Mouse (Mus musculus): ENCODE measurements around the gene Lhfpl5. TPM values are rescaled to one million over a fixed set of nuclear protein-coding genes. Genes with fewer than 3 reads are reported as not detected.

The Lhfpl5 gene
- polyA plus RNA-seq, 1 experiment: 0.24 TPM

- peaks cover 27% of the 10 kb centered on the region for H3K36me3 ChIP-seq (ENCODE audit: control insufficient read depth, insufficient read depth, low read length)
- H3K4me3 ChIP-seq (ENCODE audit: control insufficient read depth, insufficient read depth, low read length): no peak overlapping the region
- TF ChIP-seq POLR2A (IDR thresholded peaks at IDR 0.05; ENCODE audit: control insufficient read depth, extremely low read depth, insufficient read depth, low read length, poor library complexity): no peak
- H3K27ac ChIP-seq (ENCODE audit: control insufficient read depth, insufficient read depth, low read length): no peak overlapping the region
- no peaks in the 10 kb centered on the region for H3K27me3 ChIP-seq (ENCODE audit: control insufficient read depth, insufficient read depth, low read length)
- 95% methylated on average over 3 of the region's 3 CpGs for WGBS
- no peaks in the 10 kb centered on the region for H3K4me1 ChIP-seq (replicated peaks; ENCODE audit: control insufficient read depth, insufficient read depth, low read length)
- DNase-seq: no peak
Observed at GRCm38 (mm10) chr17:28586509-28586908, 11.1 kb downstream of the Lhfpl5 start.

- 80% methylated on average over 2 of the region's 2 CpGs for WGBS
- Histone ChIP-seq H3K4me3 (ENCODE audit: control insufficient read depth, insufficient read depth, low read length) (no peak overlapping the region), H3K27ac (ENCODE audit: control insufficient read depth, insufficient read depth, low read length) (no peak overlapping the region), H3K36me3 (ENCODE audit: control insufficient read depth, insufficient read depth, low read length) (peaks cover 47% of the 10 kb centered on the region), H3K27me3 (ENCODE audit: control insufficient read depth, insufficient read depth, low read length) (no peaks in the 10 kb centered on the region), H3K4me1 (replicated peaks; ENCODE audit: control insufficient read depth, insufficient read depth, low read length) (no peaks in the 10 kb centered on the region)
- no peak for DNase-seq
- no peak for TF ChIP-seq POLR2A (IDR thresholded peaks at IDR 0.05; ENCODE audit: control insufficient read depth, extremely low read depth, insufficient read depth, low read length, poor library complexity)
- TF ChIP-seq CTCF (IDR thresholded peaks at IDR 0.05; ENCODE audit: borderline replicate concordance, control insufficient read depth, extremely low read depth, insufficient read depth, low read length, poor library complexity): no peak
Observed at GRCm38 (mm10) chr17:28588591-28588990, 13.2 kb downstream of the Lhfpl5 start.

GRCm38 (mm10) chr17:28590596-28590995 is 15.2 kb downstream of the Lhfpl5 start:
- WGBS: 75% methylated on average over 3 of the region's 3 CpGs
- DNase-seq: no peak
- Histone ChIP-seq H3K4me1 (replicated peaks; ENCODE audit: control insufficient read depth, insufficient read depth, low read length) (no peaks in the 10 kb centered on the region), H3K36me3 (ENCODE audit: control insufficient read depth, insufficient read depth, low read length) (peaks cover 50% of the 10 kb centered on the region), H3K27me3 (ENCODE audit: control insufficient read depth, insufficient read depth, low read length) (no peaks in the 10 kb centered on the region), H3K27ac (ENCODE audit: control insufficient read depth, insufficient read depth, low read length) (no peak overlapping the region), H3K4me3 (ENCODE audit: control insufficient read depth, insufficient read depth, low read length) (no peak overlapping the region)
- TF ChIP-seq CTCF (IDR thresholded peaks at IDR 0.05; ENCODE audit: borderline replicate concordance, control insufficient read depth, extremely low read depth, insufficient read depth, low read length, poor library complexity): no peak
- TF ChIP-seq POLR2A (IDR thresholded peaks at IDR 0.05; ENCODE audit: control insufficient read depth, extremely low read depth, insufficient read depth, low read length, poor library complexity): no peak

- no peaks in the 10 kb centered on the region for H3K27me3 ChIP-seq (ENCODE audit: control insufficient read depth, insufficient read depth, low read length)
- DNase-seq: no peak
- H3K27ac ChIP-seq (ENCODE audit: control insufficient read depth, insufficient read depth, low read length): no peak overlapping the region
- no peaks in the 10 kb centered on the region for H3K4me1 ChIP-seq (replicated peaks; ENCODE audit: control insufficient read depth, insufficient read depth, low read length)
- H3K4me3 ChIP-seq (ENCODE audit: control insufficient read depth, insufficient read depth, low read length): no peak overlapping the region
- H3K36me3 ChIP-seq (ENCODE audit: control insufficient read depth, insufficient read depth, low read length): peaks cover 59% of the 10 kb centered on the region
- WGBS: 77% methylated on average over 5 of the region's 5 CpGs
- no peak for TF ChIP-seq CTCF (IDR thresholded peaks at IDR 0.05; ENCODE audit: borderline replicate concordance, control insufficient read depth, extremely low read depth, insufficient read depth, low read length, poor library complexity)
- TF ChIP-seq POLR2A (IDR thresholded peaks at IDR 0.05; ENCODE audit: control insufficient read depth, extremely low read depth, insufficient read depth, low read length, poor library complexity): no peak
Observed at GRCm38 (mm10) chr17:28591476-28591875, 16.0 kb downstream of the Lhfpl5 start.

- Histone ChIP-seq H3K36me3 (ENCODE audit: control insufficient read depth, insufficient read depth, low read length) (peaks cover 64% of the 10 kb centered on the region), H3K27ac (ENCODE audit: control insufficient read depth, insufficient read depth, low read length) (no peak overlapping the region), H3K4me1 (replicated peaks; ENCODE audit: control insufficient read depth, insufficient read depth, low read length) (no peaks in the 10 kb centered on the region), H3K4me3 (ENCODE audit: control insufficient read depth, insufficient read depth, low read length) (no peak overlapping the region), H3K27me3 (ENCODE audit: control insufficient read depth, insufficient read depth, low read length) (no peaks in the 10 kb centered on the region)
- WGBS: 19% methylated on average over 4 of the region's 4 CpGs
- DNase-seq: peak; percentile 78
- TF ChIP-seq CTCF (IDR thresholded peaks at IDR 0.05; ENCODE audit: borderline replicate concordance, control insufficient read depth, extremely low read depth, insufficient read depth, low read length, poor library complexity) (peak; percentile 92), POLR2A (IDR thresholded peaks at IDR 0.05; ENCODE audit: control insufficient read depth, extremely low read depth, insufficient read depth, low read length, poor library complexity) (no peak)
Observed at GRCm38 (mm10) chr17:28592998-28593397, 17.6 kb downstream of the Lhfpl5 start.

- no peaks in the 10 kb centered on the region for H3K4me1 ChIP-seq (replicated peaks; ENCODE audit: control insufficient read depth, insufficient read depth, low read length)
- 89% methylated on average over 4 of the region's 4 CpGs for WGBS
- TF ChIP-seq POLR2A (IDR thresholded peaks at IDR 0.05; ENCODE audit: control insufficient read depth, extremely low read depth, insufficient read depth, low read length, poor library complexity) (no peak), CTCF (IDR thresholded peaks at IDR 0.05; ENCODE audit: borderline replicate concordance, control insufficient read depth, extremely low read depth, insufficient read depth, low read length, poor library complexity) (no peak)
- H3K36me3 ChIP-seq (ENCODE audit: control insufficient read depth, insufficient read depth, low read length): peaks cover 67% of the 10 kb centered on the region
- no peaks in the 10 kb centered on the region for H3K27me3 ChIP-seq (ENCODE audit: control insufficient read depth, insufficient read depth, low read length)
- DNase-seq: no peak
- no peak overlapping the region for H3K4me3 ChIP-seq (ENCODE audit: control insufficient read depth, insufficient read depth, low read length)
- no peak overlapping the region for H3K27ac ChIP-seq (ENCODE audit: control insufficient read depth, insufficient read depth, low read length)
Observed at GRCm38 (mm10) chr17:28593965-28594364, 18.5 kb downstream of the Lhfpl5 start.

GRCm38 (mm10) chr17:28600780-28601179 is 25.3 kb downstream of the Lhfpl5 start:
- Histone ChIP-seq H3K36me3 (ENCODE audit: control insufficient read depth, insufficient read depth, low read length) (peaks cover 74% of the 10 kb centered on the region), H3K4me1 (replicated peaks; ENCODE audit: control insufficient read depth, insufficient read depth, low read length) (no peaks in the 10 kb centered on the region), H3K27ac (ENCODE audit: control insufficient read depth, insufficient read depth, low read length) (no peak overlapping the region), H3K4me3 (ENCODE audit: control insufficient read depth, insufficient read depth, low read length) (no peak overlapping the region), H3K27me3 (ENCODE audit: control insufficient read depth, insufficient read depth, low read length) (no peaks in the 10 kb centered on the region)
- WGBS: 96% methylated on average over 5 of the region's 5 CpGs
- no peak for TF ChIP-seq POLR2A (IDR thresholded peaks at IDR 0.05; ENCODE audit: control insufficient read depth, extremely low read depth, insufficient read depth, low read length, poor library complexity)
- TF ChIP-seq CTCF (IDR thresholded peaks at IDR 0.05; ENCODE audit: borderline replicate concordance, control insufficient read depth, extremely low read depth, insufficient read depth, low read length, poor library complexity): no peak
- no peak for DNase-seq

All from thymus, adult 2 months (tissue).